Mouse (Mus musculus) G1E (cell line): ENCODE data around the gene Aldoc. TPM values are rescaled to one million over a fixed set of nuclear protein-coding genes. Genes with fewer than 3 reads are reported as not detected.

Experiments used
- ATAC-seq: 2 replicates; pipeline ENCODE4 v1.8.0; 2016; ENCODE audit warnings: mild to moderate bottlenecking; ENCODE audit not compliant: insufficient number of reproducible peaks, poor library complexity, low FRiP score, severe bottlenecking; ENCODE audit errors: extremely low read depth
- DNase-seq: peaks from one replicate; pipeline ENCODE4 v3.0.0; 2012; ENCODE audit warnings: low spot score
- H3K27me3 ChIP-seq: 2 replicates; pipeline ENCODE4 v1.6.1; 2012; ENCODE audit warnings: mild to moderate bottlenecking, low read length, inconsistent platforms; ENCODE audit not compliant: insufficient read depth
- H3K36me3 ChIP-seq: replicated peaks from 2 replicates; pipeline ENCODE3; 2012; ENCODE audit warnings: mild to moderate bottlenecking, inconsistent platforms
- H3K4me1 ChIP-seq: 2 replicates; pipeline ENCODE4 v1.6.1; 2012; ENCODE audit warnings: low read depth, low read length, inconsistent platforms, mixed read lengths; ENCODE audit not compliant: insufficient read depth
- H3K4me3 ChIP-seq: 2 replicates; pipeline ENCODE4 v1.5.1; 2012; ENCODE audit warnings: low read depth, mild to moderate bottlenecking, inconsistent platforms, low read length, moderate library complexity, mixed read lengths
- H3K9me3 ChIP-seq: replicated peaks from 2 replicates; pipeline ENCODE4 v1.6.1; 2012; ENCODE audit warnings: inconsistent platforms
- CTCF ChIP-seq: IDR thresholded peaks from 2 replicates; pipeline ENCODE4 v1.5.1; 2012; ENCODE audit warnings: low read depth, low read length, inconsistent platforms, mixed read lengths
- GATA1 ChIP-seq: IDR thresholded peaks from 2 replicates; pipeline ENCODE4 v1.6.1; 2012; ENCODE audit warnings: borderline replicate concordance, low read length, inconsistent platforms, mixed read lengths
- GATA2 ChIP-seq: IDR thresholded peaks from 2 replicates; pipeline ENCODE4 v1.6.1; 2012; ENCODE audit warnings: low read depth, low read length, inconsistent platforms, borderline replicate concordance
- POLR2AphosphoS5 ChIP-seq: IDR thresholded peaks from 2 replicates; pipeline ENCODE4 v1.6.1; 2012; ENCODE audit warnings: low read depth, low read length, inconsistent platforms; ENCODE audit not compliant: insufficient replicate concordance
- TAL1 ChIP-seq: conservative IDR thresholded peaks from 2 replicates; pipeline ENCODE4 v1.6.1; 2012; ENCODE audit warnings: low read depth, low read length, inconsistent platforms, mixed read lengths
- polyA plus RNA-seq: library from polyadenylated mRNA; stranded (reverse); fragments of >175 nt; gene quantifications from 2 replicates; pipeline ENCODE4 v1.2.3, GENCODE M21; 2012
- total RNA-seq, 2 experiments: library from RNA; stranded (forward) in 1 of 2; stranded (reverse) in 1 of 2; fragments of 200-1000 nt in 1 of 2; fragments of >200 nt in 1 of 2; fragmentation: Nextera tagmentation in 1 of 2; gene quantifications; 2 replicates each; pipeline ENCODE4 v1.2.3; 2014 to 2017

The Aldoc gene
- total and polyA plus RNA-seq, 3 experiments, result 0.83 to 10.6 (median 10.2) TPM

GRCm38 (mm10) chr11:78355471-78356238 lies 32.9 kb downstream of the Aldoc start:
- no peak for TF ChIP-seq POLR2AphosphoS5
- TF ChIP-seq CTCF, result 0 out of 2 replicates have a peak, but pooled peaks have one; percentile 40
- no peak for ATAC-seq
- peaks cover 28% of the 10 kb centered on the region for H3K27me3 ChIP-seq
- no peaks in the 10 kb centered on the region for H3K9me3 ChIP-seq
- no peak overlapping the region for H3K4me3 ChIP-seq
- DNase-seq, result no peak
- no peaks in the 10 kb centered on the region for H3K36me3 ChIP-seq
- peaks cover 33% of the 10 kb centered on the region for H3K4me1 ChIP-seq

GRCm38 (mm10) chr11:78358330-78359007 lies 35.7 kb downstream of the Aldoc start:
- no peaks in the 10 kb centered on the region for H3K9me3 ChIP-seq
- peaks cover 33% of the 10 kb centered on the region for H3K27me3 ChIP-seq
- no peaks in the 10 kb centered on the region for H3K36me3 ChIP-seq
- TF ChIP-seq CTCF (peak; percentile 63), TAL1 (no peak)
- DNase-seq (no peak), ATAC-seq (no peak)
- no peak overlapping the region for H3K4me3 ChIP-seq
- H3K4me1 ChIP-seq, result peaks cover 25% of the 10 kb centered on the region

GRCm38 (mm10) chr11:78360125-78360788 lies 37.5 kb downstream of the Aldoc start:
- TF ChIP-seq CTCF (peak; percentile 38), TAL1 (no peak)
- peak; percentile 54 for ATAC-seq
- Histone ChIP-seq H3K36me3 (no peaks in the 10 kb centered on the region), H3K4me1 (peaks cover 22% of the 10 kb centered on the region), H3K4me3 (peak overlapping the region; percentile 65), H3K9me3 (no peaks in the 10 kb centered on the region), H3K27me3 (peaks cover 36% of the 10 kb centered on the region)
- DNase-seq, result peak; percentile 75

- TF ChIP-seq TAL1 (no peak), GATA1 (no peak), GATA2 (no peak), POLR2AphosphoS5 (no peak), CTCF (no peak)
- Histone ChIP-seq H3K9me3 (no peaks in the 10 kb centered on the region), H3K27me3 (peaks cover 36% of the 10 kb centered on the region), H3K4me3 (peak overlapping the region; percentile 65; the same call in 1 of the 2 replicates), H3K4me1 (peaks cover 22% of the 10 kb centered on the region), H3K36me3 (no peaks in the 10 kb centered on the region)
- DNase-seq (no peak), ATAC-seq (no peak)
These were observed 38.0 kb downstream of the Aldoc start for GRCm38 (mm10) chr11:78360789-78361131.

- no peaks in the 10 kb centered on the region for H3K9me3 ChIP-seq
- TF ChIP-seq POLR2AphosphoS5 (no peak), TAL1 (no peak), CTCF (no peak), GATA2 (no peak), GATA1 (no peak)
- no peak for DNase-seq
- H3K36me3 ChIP-seq, result no peaks in the 10 kb centered on the region
- H3K4me3 ChIP-seq, result no peak overlapping the region
- no peak for ATAC-seq
- peaks cover 47% of the 10 kb centered on the region for H3K27me3 ChIP-seq
- peaks cover 19% of the 10 kb centered on the region for H3K4me1 ChIP-seq
These were observed 40.7 kb downstream of the Aldoc start for GRCm38 (mm10) chr11:78363309-78364007.

GRCm38 (mm10) chr11:78364103-78364502 lies 41.3 kb downstream of the Aldoc start:
- no peaks in the 10 kb centered on the region for H3K9me3 ChIP-seq
- H3K27me3 ChIP-seq, result peaks cover 52% of the 10 kb centered on the region
- H3K36me3 ChIP-seq, result no peaks in the 10 kb centered on the region
- H3K4me3 ChIP-seq, result no peak overlapping the region
- DNase-seq (no peak), ATAC-seq (no peak)
- TF ChIP-seq GATA1, result no peak
- no peak for TF ChIP-seq CTCF
- TF ChIP-seq TAL1, result no peak
- no peak for TF ChIP-seq GATA2
- no peak for TF ChIP-seq POLR2AphosphoS5
- peaks cover 16% of the 10 kb centered on the region for H3K4me1 ChIP-seq
